Mouse (Mus musculus) 416B (cell line): Measurements from ENCODE around the gene Nfatc3.
"Not testable (repeated sequence)": the region's sequence is repeated elsewhere in the genome, so short reads cannot be mapped to it uniquely, and the experiment has no call there.

ENCODE experiments used
- DNase-seq: peaks from one replicate; pipeline ENCODE4 v3.0.0; 2011; ENCODE audit warnings: low read depth

The Nfatc3 gene

DNA sequence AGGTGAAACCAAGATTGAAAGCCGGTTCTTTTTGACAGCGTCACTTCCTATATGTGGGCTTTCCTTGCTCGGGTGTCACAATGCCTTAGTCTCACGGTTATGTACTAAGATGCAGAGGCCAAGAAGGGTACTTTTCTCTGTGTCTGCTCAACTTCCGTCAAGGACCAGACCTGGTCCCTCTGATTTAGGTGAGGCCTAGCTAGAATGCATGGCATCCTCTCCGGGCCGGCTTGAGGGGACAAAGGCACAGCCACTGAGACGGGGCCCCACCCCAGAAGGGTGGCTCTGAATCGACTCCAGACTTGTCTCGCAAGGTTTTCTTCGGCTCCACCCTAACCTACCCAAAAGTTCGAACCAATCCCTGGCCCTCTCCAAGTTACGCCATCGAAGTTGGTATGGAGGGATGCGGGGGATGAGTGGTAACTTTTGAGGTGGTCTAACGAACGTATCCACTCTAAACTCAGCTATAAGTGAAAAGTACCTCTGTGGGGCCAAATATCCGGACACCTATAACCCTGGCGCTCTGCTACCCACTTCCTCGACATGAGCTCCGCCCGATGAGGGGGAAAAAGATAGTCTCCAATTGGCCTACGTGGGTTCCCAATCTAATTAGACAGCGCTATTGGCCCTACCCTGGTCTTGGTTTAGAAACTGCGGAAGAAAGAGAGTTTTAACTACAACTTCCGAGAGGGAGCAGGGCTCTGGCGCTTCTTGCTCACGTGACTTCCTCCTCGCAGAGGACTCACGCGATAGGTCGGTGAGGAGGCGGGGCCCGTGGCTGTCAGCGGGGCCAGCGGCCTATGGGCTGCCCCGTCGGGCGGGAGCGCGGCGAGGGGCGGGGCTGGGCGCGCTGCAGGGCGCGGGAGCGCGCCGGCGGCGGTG lies at the start of gene Nfatc3:
Gene Nfatc3, plus strand, starts transcription at position 110 of the 882 bp plus-strand sequence.
- peak; percentile 99 for DNase-seq

DNA sequence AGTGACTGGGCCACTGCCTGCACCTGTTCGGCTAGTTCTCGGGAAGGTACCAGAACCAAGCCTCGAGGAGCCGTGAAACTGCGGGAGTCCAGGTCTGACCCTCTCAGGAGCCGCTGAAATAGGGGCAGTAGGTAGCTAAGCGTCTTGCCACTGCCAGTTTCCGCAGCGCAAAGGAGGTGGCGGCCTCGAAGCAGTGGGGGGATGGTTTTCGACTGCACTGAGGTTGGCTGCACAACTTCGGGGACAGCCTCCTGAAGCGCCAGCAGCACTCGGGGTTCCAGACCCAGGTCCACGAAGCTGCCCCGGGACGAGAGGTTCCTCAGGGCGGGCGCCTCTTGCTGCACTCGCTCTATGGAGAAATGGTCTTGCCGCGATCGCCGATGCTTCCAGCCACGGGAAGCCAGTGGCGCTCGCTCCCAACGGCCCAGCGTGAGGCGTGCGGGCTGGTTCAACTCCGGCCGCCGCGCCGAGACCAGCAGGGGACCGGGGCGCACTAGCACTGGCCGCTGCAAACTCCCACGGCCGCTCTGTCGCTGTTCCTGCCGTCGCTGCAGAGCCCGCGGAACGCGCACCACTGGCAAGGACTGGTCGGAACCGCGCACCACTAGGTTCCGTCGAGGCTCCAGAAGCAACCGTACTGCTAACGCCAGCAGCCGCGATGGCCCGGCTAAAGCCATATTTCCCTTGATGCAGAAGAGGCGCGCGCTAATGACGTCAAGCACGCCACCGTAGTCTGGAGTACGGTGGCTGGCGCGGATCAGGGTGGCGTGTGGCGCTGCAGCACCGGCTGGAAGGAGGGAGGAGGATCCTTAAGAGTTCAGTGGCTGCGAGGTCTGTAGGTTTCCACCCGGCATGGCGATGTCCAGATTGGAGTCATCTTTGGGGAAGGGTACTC lies 47.6 kb upstream of the Nfatc3 start:
- peak; percentile 93 for DNase-seq

DNA sequence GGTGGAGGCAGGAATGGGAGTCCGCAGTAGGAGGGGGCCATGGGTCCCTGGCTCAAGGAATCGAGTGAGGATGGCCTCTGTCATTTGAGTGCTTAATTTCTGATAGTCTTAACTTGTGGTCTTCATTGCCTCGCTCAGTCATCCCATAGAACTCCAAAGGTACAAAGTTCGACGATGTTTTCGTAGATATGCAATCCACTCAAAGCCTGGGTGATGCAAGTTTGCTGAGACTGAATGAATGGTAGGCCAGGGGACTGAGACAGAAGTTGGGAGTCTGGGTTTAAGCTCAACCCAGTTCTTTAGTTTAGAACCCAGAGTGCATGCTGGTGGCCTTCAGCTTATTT lies 47.0 kb upstream of the Nfatc3 start, which contains the start of gene Ddx28:
Gene Ddx28, minus strand, starts transcription at position 240 of the 344 bp plus-strand sequence.
- no peak for DNase-seq

DNA sequence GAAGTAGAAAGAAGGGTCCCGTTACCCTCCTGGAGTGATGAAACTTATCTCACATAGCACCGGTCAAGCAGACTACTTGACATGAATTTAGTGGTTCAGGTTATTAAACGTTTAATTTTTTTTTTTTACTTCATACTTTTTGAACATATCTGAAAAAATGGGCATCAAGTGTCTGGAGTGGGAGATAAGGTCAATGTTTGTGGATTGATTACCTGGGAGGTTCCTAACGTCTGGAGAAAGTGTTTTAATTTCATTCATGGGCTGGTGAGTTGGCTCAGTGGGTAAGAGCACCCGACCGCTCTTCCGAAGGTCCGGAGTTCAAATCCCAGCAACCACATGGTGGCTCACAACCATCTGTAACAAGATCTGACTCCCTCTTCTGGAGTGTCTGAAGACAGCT lies 46.4 kb upstream of the Nfatc3 start:
- DNase-seq = not testable (repeated sequence)

DNA sequence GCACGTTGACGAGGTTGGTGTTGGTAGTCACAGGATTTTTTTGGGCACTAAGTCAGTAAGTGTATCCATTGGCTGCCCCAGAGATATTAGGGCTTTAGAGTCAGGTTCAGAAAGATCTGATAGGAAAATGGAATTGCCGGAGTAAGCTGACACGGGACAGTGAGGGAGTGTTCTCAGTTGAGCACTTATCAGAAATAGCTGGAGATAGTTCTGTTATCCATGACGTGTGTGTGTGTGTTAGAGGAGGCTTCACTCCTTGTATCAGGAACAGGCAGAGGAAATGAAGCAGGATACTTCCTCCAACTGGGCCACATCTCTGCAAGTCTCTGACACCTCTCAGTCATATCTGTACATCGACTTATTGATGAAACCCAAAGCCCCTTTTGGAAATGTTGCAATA lies 42.4 kb upstream of the Nfatc3 start:
- DNase-seq = no peak

DNA sequence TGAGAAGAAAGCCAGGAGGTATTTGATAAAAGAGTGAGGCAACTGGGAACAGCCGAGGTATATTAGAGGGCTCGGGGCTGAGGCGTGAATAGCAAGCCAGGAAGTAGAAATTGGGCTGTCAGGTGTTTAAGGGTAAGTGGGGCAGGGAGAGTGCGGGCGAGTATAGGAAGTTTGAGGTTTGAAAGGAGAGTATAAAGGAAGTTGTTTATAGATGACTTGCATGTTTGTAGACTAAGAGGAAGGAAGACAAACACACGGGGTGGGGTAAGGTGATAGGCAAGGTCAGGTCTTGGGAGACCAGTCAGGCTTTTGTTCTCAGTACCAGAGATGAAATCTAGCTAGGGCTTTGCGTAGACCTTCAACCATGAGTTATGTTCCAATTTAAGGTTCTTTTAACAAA lies 41.5 kb upstream of the Nfatc3 start:
- peak; percentile 66 for DNase-seq

DNA sequence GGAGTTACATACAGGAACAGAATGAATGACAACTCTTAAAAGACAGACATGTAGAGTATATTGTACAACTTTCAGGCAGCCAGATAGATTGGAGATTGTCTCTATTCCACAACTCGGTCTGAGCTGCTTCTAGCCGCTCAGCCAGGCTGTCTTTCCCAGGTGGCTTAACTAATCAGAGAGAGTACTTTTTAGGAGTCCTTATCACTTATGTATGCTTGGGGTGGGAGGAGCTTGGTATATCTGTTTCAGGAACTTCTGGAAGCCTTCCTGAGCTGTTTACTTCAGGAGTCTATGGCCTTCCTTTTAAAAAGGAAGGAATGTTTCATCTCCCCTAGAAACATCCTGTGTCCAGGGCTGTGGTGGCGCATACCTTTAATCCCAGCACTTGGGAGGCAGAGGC lies 40.6 kb upstream of the Nfatc3 start:
- no peak for DNase-seq

DNA sequence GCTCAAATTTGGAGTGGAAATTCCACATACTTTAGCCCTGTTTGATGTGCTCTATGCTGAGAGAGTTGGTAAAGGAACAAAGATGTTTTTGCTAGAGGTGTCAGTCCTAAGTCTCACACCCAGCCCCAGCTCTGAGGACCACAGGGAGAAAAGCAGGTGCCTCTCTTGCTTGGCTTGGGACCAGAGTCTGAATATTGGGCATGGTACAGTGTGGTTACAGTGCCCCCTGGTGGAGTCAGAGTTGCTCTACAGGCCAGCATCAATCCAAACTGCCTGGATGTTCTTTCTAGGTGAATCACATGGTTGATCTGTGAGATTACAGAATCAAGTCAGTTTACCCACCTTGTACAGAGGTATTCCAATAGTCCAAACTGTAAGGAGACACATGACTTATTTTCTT lies 36.2 kb upstream of the Nfatc3 start:
- DNase-seq = peak; percentile 78

DNA sequence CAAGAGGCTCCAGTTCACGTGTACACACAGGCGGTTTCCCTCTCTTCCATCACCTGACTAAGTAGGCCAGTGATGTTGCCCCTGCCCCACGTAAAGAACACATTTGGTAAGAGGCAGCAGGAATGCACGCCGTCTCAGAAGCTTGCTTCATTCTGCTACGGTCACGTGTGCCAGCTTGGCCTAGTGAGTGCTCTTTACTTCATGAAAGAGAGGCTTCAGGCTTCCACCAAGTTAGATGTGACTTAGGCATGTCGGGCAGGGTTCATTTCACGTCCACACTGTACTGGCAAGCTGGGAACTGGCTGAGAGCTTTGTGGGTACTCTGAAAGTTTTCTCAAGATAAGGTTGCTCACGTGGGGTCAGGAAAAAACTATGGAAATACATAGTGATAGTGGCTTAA lies 19.9 kb upstream of the Nfatc3 start:
- DNase-seq = no peak

DNA sequence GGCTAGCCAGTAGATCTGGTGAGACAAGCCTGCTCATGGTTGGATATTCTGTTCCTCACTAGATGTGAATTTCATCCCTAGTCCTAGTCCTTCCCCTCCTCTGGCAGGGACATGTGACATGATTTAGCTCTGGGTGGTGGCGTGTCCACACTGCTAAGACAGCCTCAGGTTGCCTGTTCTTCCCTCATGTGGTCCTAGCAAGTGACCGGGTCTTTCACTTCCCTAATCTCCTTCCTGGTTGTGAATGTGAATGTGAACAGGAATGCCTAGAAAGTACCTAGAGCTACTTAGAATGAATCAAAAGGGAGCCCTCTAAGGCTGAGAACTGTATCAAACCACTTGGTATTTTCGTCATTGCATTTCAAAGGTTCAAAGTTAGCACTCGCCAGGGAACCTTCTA lies 19.0 kb upstream of the Nfatc3 start:
- no peak for DNase-seq

DNA sequence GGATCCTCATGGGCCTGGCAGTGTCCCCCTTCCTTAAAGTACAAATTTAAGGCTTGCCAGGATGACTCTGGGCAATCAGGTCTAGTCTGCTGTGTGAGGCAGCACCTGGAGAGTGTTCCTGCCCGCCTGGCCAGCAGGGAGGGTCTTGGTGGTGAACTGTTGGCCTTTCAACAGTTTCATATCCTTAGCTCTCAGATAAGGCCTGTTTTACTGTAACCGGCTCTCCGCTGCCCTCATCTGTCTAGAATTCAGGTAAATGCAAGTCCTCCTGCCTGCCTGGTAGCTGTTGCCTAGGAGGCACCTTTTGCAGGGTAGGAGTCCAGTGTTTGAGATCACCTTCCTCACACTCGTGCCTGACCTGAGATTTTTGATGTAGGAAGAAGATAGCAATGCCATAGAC lies 18.4 kb upstream of the Nfatc3 start:
- no peak for DNase-seq

DNA sequence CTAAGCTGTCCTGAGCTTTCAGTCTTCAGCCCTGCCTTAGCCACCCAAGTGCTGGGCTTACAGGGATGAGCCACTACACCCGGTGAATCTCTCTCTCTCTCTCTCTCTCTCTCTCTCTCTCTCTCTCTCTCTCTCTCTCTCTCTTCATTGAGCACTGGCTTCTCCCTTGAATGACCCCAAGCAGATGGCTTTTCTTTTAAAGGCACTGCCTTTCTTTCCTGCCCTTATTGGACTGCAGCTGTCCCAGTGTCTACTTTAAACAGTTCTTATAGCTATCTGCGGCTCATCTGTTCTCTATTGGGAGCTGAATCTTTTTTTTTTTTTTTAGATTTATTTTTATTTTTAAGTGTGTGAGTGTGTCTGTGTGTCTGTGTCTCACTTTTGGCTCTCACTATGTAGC lies 15.6 kb upstream of the Nfatc3 start:
- DNase-seq = no peak

DNA sequence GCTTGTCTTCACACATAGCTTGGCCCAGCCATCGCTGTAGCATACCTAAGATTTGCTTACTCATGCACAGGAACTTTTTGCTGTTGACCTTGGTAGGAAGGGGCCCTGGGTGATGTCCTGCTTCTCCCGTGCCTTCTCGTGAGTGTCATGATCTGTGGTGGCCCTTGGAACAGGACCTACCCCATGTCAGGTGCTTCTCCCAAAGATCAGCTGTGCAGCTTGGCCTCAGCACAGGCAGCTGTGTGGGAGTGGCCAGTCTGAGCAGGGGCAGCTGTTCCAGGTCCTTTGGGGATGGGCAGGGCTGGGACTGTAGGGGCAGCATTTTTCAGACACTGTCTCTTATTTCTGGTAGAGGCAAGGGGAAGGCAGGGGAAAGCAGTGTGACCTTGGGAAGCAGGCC lies 14.5 kb upstream of the Nfatc3 start:
- DNase-seq = peak; percentile 59

DNA sequence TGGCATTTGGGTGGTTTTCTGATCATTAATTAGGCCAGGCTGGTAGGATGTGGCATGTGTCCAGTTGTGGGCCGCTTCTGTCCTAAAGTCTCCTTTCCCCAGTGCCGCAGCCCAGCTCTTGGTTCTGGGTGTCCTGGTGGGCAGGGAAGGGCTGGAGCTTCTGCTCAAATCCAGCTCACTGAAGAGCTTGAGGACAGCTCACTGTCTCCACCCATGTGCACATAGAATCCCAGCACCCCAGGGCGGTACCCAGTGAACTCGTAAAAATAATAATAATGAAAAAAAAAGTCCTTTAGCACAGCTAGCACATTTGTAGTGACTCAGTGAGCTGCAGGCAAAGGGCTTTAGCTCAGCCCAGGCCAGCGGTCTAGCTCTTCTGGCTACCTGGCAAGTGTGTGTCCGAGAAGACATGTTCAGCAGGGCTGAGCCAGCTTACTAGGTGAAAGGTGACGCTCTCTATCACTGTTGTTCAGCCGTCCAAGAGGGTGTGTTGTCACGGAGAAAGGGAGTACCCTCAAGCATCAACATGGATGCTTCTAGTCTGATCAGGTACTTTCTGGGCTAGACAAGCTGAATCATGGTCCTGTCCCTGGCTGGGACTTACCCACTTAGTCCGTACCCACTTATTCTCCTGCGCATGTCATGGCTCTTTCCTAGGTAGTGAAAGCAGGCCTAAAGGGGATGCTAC lies 11.6 kb upstream of the Nfatc3 start:
- DNase-seq = no peak

DNA sequence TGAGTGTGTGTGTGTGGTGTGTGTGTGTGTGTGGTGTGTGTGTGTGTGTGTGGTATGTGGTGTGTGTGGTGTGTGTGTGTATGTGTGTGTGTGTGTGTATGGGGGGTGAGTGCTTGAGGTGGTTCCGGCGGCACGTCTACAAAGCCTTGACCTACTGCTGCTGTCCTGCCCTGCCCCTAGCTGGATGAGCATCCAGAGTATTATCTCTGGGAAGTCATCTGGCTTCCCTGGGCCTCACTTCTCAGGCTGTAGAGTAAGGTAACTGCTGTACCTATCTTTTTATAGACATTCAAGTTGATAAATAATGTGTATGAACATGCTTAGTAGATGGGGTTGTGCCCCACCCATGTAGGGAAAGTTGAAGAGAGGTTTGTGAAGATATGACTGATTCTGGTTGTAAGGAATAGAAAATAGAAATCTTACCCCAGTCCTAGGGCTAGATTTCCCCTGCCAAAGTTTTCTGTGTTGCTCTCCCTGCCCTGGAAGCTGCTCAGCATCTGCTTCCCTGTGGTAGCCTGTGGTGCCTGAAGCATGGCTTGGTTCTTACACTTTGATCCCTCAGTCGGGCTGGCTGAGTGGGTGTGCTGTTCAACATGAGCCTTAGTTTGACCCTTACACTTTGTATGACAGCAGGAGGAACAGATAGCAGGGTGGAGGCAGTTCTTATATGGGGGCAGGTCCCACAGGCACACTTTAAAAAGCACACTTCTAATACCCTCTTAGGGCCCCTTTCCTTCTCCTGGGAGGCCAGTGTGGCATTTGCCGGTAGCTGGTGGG lies 10.6 kb upstream of the Nfatc3 start:
- no peak for DNase-seq

DNA sequence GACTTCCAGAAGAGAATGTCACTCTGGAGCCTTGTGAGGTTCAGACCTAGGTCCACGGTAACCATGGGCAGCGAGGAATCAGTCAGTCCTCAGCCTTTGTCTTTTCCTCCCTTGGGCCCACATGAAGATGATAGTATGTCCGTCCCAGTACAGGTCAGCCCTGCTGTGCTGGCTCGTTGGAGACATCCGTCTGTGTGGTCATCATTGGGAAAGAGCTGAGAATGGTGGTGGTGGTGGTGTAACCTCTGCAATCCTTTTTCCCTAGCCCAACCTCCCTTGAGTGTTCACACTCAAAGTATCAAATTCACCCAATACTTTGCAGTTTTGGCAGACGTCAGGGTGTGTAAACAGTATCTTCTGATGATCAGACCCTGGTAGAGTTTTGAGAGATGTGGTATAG lies 8.8 kb upstream of the Nfatc3 start:
- peak; percentile 30 for DNase-seq

DNA sequence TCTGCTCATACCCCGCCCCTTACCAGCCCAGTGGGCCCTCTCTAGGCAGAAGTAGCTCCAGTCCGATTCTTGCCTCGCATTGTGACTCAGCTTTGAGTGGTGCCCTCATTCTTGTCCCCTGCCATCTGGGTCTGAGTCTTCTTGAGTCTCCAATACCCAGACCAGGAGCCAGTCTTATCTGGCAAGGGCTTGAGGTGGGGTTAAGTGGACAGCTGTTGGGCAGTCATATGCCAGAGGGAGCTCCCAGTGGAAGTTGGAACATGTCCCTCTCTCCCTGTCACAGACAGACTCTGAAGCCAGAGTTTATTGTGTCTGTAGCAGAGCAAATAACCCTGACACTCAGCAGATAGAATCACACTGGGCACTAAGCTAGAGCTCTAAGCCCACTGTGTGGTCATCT lies 7.6 kb upstream of the Nfatc3 start:
- DNase-seq = no peak

DNA sequence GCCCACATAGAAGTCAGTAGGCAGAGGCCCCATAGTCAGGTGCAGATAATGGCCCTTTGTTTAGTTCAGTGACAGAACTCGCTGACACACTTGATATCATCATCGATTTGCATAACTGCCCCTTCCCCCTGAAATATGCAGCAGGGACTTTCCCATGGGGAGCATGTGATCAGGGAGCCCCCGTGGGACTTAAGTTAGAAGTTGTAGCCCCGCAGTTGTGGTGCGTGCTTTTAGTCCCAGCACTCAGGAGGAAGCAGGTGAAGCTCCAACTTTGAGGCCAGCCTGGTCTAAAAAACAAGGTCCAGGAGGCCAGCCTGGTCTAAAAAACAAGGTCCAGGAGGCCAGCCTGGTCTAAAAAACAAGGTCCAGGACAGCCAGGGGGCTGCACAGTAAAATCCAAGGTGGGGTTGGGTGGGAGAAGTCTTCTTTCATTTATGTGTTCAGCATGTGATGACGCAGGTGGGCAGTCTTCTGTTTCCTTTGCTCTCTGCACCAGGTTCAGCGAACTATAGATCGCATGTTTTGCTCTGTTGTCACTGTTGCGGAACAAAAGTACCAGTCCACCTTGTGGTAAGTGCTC lies 6.0 kb upstream of the Nfatc3 start:
- DNase-seq = no peak

DNA sequence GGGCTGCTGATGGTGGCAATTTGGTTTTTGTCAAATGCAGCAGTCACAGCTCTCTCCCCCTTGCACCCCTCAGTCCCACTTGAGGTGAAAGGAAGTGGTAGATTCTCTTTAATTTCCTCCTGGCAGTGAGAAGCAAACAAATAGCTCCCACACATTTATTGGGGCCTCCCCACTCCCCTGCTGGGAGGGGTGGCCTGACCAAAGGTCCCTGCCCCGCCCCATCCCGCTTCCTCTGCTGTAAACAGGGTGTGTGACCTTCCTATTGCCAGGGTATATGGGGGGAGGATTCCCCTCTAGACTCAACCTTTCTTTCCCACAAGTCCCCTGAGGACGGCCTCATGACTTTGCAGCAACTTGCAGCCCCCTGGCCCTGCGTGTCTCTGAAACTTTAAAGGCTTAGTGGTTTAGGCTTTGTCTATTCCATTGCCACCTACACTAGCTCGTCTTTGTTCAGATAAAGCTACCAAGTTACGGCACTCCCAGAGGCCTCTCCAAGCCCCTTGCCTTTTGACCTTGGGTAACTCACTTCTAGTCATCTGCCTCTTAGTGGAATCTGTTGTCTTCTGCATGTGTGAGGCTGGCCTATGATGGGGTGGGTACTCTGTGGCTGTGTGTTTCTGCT lies 4.3 kb upstream of the Nfatc3 start:
- DNase-seq = peak; percentile 56

DNA sequence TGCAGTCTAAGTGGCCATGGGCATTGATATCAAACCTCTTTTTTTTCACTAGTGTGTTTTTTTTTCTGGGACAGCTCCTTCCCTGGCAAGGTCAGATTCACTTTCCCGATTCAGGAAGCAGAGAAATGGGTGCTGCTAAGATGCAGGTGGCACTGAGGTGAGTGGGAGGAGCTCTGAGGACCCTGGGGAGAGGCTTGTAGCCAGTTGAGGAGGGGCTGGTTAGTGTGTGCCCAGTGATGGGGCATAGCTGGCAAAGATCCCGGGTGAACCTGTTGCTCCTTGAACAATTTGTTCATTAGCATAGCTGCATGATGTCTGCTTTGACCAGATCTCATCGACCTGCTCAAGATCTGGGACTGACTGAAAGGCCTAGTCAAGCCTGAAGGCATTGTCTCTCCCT lies 3.6 kb upstream of the Nfatc3 start:
- DNase-seq = no peak

DNA sequence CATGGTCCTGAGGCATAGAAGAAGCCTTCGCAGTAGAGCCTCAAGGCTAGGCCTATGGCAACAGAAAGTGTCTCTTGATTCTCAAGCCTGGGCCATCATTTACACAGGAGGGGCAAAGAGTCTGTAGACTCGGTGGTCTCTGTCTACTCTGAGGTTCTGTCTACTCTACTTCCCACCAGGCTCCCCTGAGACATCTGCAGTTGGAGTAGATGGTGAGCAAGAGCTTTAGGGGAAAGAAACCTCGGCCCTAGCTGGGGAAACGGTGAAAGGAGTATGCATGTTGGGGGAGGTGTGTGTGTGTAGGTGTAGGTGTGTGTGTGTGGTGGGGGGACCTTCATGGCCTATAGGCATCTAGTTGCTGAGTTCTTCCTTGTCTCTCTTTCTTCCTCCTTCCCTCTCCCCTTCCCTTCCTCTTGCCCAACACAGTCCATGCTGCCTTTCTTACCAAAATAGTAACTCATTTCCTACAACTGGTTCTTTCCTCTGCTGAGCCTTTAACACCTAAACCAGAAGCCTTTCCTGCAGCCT lies 2.1 kb upstream of the Nfatc3 start:
- DNase-seq = no peak
